Mouse (Mus musculus) thymus, adult 2 months (tissue): ENCODE measurements around the gene Ltbp1. TPM values are rescaled to one million over a fixed set of nuclear protein-coding genes. Genes with fewer than 3 reads are reported as not detected.

ENCODE experiments used
- DNase-seq: peaks from one replicate; pipeline ENCODE4 v3.0.0; 2021
- H3K27ac ChIP-seq: fragments of 200-500 bp; 2 replicates; pipeline ENCODE4 v1.5.1; 2012; ENCODE audit warnings: low read length, control low read depth; ENCODE audit not compliant: control insufficient read depth, insufficient read depth
- H3K27me3 ChIP-seq: fragments of 200-500 bp; 2 replicates; pipeline ENCODE4 v1.6.1; 2012; ENCODE audit warnings: mild to moderate bottlenecking, low read length, moderate library complexity, mixed read lengths; ENCODE audit not compliant: control insufficient read depth, insufficient read depth
- H3K36me3 ChIP-seq: fragments of 200-500 bp; 2 replicates; pipeline ENCODE4 v1.6.1; 2012; ENCODE audit warnings: mild to moderate bottlenecking, low read length, moderate library complexity; ENCODE audit not compliant: control insufficient read depth, insufficient read depth
- H3K4me1 ChIP-seq: fragments of 200-500 bp; replicated peaks from 2 replicates; pipeline ENCODE4 v1.6.1; 2012; ENCODE audit warnings: low read length; ENCODE audit not compliant: control insufficient read depth, insufficient read depth
- H3K4me3 ChIP-seq: fragments of 200-500 bp; 2 replicates; pipeline ENCODE4 v1.5.1; 2012; ENCODE audit warnings: mild to moderate bottlenecking, low read length, control low read depth, moderate library complexity; ENCODE audit not compliant: control insufficient read depth, insufficient read depth
- CTCF ChIP-seq: fragments of 200-500 bp; IDR thresholded peaks from 2 replicates; pipeline ENCODE4 v1.5.1; 2012; ENCODE audit warnings: mild to moderate bottlenecking, control low read depth, low read length, moderate library complexity, borderline replicate concordance; ENCODE audit not compliant: control insufficient read depth, poor library complexity, insufficient read depth; ENCODE audit errors: extremely low read depth
- POLR2A ChIP-seq: fragments of 200-500 bp; IDR thresholded peaks from 2 replicates; pipeline ENCODE4 v1.6.1; 2012; ENCODE audit warnings: mild to moderate bottlenecking, low read length, control low read depth, moderate library complexity; ENCODE audit not compliant: control insufficient read depth, poor library complexity, insufficient read depth; ENCODE audit errors: extremely low read depth
- WGBS: fragments of 180-500 bp; shearing (Covaris S2); methylation state at CpG from one replicate; pipeline ENCODE4 v1.1.7; 2018; 5-methylcytosine and 5-hydroxymethylcytosine counted together
- polyA plus RNA-seq: library from polyadenylated mRNA; depleted of rRNA; stranded (reverse); fragments of >200 nt; gene quantifications from 2 replicates; pipeline ENCODE4 v1.2.3, GENCODE M21; 2012

Gene Ltbp1
- polyA plus RNA-seq, 1 experiment = 4.0 TPM

DNA sequence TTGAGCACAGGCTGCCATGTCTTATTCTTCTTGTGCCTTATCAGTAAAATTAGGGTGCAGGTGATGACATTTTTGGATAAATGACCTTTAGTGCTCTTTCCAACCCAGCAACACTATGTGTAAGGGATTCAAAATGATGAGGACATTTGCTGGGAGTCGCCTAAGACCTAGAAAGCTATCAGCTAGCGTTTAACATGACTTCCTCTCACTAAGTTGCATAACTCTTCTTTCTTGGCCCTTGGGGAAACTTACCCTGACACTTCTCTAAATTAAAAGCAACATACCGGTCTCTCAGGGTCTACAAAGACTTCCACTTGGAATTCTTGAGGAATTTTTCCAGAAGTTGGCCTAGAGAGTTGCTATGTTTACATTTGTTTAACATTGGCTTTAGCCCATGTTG is 348.0 kb downstream of the Ltbp1 start:
- no peaks in the 10 kb centered on the region for H3K27me3 ChIP-seq
- TF ChIP-seq POLR2A (no peak), CTCF (no peak)
- 81% methylated on average over 3 of the region's 3 CpGs for WGBS
- no peak overlapping the region for H3K4me3 ChIP-seq
- no peaks in the 10 kb centered on the region for H3K4me1 ChIP-seq
- no peak for DNase-seq
- H3K36me3 ChIP-seq = no peaks in the 10 kb centered on the region
- H3K27ac ChIP-seq = no peak overlapping the region

DNA sequence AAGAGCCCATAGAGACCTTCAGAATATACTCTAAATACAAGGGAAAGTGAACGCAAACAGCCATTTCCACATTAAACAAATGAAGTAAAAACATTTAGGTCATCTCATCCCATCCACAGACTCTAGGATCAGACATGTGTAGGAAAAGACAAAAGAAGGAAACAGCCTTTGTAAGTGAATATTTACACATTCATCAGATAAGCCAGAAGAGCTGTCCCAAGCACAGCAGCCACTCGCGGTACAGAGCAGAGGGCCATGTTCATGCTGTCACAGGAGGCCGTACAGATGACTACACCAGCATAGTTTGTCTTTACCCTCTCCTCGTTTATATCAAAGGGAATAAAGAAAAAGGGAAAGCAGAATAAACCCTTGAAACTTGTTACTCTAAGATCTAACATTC is 350.1 kb downstream of the Ltbp1 start:
- TF ChIP-seq CTCF = no peak
- no peak for TF ChIP-seq POLR2A
- no peaks in the 10 kb centered on the region for H3K36me3 ChIP-seq
- WGBS = 88% methylated on average over 5 of the region's 5 CpGs

DNA sequence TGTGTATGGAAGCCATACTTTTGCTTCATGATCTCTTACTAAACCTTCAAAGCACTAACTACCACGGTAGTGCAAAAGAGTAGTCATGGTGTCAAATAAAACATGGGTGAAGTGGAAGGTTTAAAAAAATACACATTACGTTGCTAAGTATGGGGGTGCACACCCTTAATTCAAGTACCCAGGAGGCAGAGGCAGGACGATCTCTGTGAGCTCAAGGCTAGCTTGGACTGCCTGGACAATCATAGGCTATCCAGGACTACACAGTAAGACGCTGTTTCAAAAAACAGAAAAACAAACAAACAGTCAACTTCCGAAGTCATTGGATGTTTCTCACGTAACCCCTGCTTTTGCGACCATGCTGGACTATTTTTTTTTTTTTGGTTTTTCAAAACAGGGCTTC is 354.7 kb downstream of the Ltbp1 start:
- TF ChIP-seq POLR2A (no peak), CTCF (no peak)
- Histone ChIP-seq H3K27me3 (no peaks in the 10 kb centered on the region), H3K27ac (no peak overlapping the region), H3K4me3 (no peak overlapping the region), H3K4me1 (no peaks in the 10 kb centered on the region), H3K36me3 (no peaks in the 10 kb centered on the region)
- WGBS = 97% methylated on average over 7 of the region's 7 CpGs
- no peak for DNase-seq

More for the DNA sequence above, 350.1 kb downstream of the Ltbp1 start:
- DNase-seq = no peak
- H3K27ac ChIP-seq = no peak overlapping the region
- H3K4me1 ChIP-seq = no peaks in the 10 kb centered on the region
- H3K4me3 ChIP-seq = no peak overlapping the region
- H3K27me3 ChIP-seq = no peaks in the 10 kb centered on the region

DNA sequence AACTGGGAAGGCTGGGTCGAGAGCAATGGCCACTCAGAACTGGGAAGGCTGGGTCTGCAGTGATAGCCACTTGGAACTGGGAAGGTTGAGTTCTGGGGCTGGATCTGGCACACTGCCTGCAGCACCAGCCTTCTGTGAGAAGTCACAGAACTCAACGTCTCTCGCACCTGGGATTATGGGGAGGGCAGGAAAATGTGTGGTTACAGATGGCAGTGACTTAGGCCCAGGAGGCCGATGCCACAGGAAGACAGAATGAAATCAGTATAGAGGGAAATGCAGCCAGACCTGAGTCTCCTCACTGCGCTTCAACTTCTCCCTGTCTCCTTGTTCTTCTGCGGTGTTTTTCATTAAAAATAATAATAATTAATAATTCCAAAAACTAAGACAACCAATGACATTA is 361.0 kb downstream of the Ltbp1 start:
- H3K36me3 ChIP-seq = no peaks in the 10 kb centered on the region
- DNase-seq = no peak
- 6% methylated on average over 6 of the region's 6 CpGs for WGBS

DNA sequence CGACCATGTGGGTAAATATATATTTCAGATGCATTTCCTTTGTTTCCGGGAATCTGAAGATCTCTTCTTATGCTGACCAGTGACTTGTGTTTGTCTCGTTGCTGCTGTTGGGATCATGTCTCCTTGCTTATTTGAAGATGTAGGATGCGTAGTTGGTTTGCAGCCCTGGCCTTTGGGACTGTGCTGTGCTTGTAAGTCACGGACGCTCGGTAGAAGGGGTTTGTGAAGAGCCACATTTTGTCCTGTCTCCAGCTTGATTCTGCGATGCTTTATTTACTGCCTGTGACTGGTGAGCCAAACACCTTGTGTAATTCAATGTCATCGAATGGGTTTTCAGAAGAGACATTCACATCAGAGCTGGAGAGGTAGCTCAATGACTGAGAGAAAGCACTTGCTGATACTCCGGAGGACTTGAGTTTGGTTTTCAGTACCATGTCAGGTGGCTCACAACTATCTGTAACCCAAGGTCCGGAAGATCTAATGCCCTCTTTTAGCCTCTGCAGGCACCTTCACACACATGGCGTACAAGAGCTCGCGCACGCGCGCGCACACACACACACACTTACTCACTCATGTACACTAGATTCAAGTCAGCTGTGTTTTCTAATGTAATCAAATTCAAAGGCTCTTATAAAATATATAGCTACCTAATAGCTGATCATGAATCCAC is 362.3 kb downstream of the Ltbp1 start:
- 96% methylated on average over 18 of the region's 18 CpGs for WGBS
- Histone ChIP-seq H3K4me3 (no peak overlapping the region), H3K27me3 (no peaks in the 10 kb centered on the region), H3K36me3 (no peaks in the 10 kb centered on the region), H3K4me1 (no peaks in the 10 kb centered on the region; the same call in 1 of the 2 replicates), H3K27ac (no peak overlapping the region)
- no peak for DNase-seq
- TF ChIP-seq POLR2A = no peak
- no peak for TF ChIP-seq CTCF

More for the DNA sequence above, 361.0 kb downstream of the Ltbp1 start:
- TF ChIP-seq CTCF (no peak), POLR2A (no peak)
- H3K27ac ChIP-seq = no peak overlapping the region
- no peaks in the 10 kb centered on the region; the same call in 1 of the 2 replicates for H3K4me1 ChIP-seq
- no peak overlapping the region for H3K4me3 ChIP-seq
- H3K27me3 ChIP-seq = no peaks in the 10 kb centered on the region

DNA sequence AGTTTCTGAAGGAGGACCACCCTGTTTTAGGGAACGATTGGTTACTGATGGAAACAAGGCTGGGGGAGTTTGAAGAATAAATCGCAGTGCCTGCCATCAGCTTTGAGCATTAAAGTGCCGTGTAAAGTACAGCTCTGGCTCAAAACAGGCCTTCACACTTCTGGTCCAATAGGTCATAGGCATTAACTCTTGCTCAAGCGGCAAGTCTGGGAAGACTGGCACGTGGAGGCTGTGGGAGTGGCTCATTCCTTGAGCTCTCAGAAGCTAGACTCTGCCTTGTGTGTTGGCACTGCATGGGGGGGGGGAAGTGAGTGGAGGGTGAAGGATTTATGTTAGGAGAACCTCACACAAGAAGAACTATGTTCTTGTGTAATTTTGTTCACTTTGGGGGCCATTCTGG is 363.2 kb downstream of the Ltbp1 start:
- TF ChIP-seq CTCF (no peak), POLR2A (no peak)
- no peak overlapping the region for H3K27ac ChIP-seq
- no peaks in the 10 kb centered on the region for H3K27me3 ChIP-seq
- WGBS = 96% methylated on average over 5 of the region's 5 CpGs
- no peaks in the 10 kb centered on the region for H3K36me3 ChIP-seq
- no peak for DNase-seq
- H3K4me1 ChIP-seq = no peaks in the 10 kb centered on the region; the same call in 1 of the 2 replicates
- H3K4me3 ChIP-seq = no peak overlapping the region

DNA sequence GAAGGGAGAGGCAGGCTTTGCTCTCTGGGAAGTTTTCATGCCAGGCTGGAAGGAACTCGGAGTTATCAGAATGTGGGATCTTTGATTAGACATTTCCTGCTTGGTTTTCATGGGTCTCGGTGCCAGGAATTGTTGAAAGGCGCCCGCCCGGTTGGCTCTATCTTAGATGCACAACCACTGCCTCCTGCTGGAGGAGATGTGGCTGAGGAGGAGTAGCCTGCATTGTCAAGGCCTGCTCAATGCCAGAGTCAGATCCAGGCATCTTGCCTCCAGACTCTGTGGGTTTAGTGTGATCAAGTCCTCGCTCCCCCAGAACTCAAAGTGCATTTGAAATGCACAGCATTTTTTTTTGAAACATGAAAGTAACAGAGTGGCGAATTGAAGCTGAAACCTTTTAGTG is 364.0 kb downstream of the Ltbp1 start:
- no peaks in the 10 kb centered on the region for H3K27me3 ChIP-seq
- no peaks in the 10 kb centered on the region for H3K36me3 ChIP-seq
- whole genome bisulfite sequencing = 24% methylated on average over 7 of the region's 7 CpGs
- no peak overlapping the region for H3K27ac ChIP-seq
- no peak overlapping the region for H3K4me3 ChIP-seq
- TF ChIP-seq CTCF = no peak
- TF ChIP-seq POLR2A = no peak
- DNase-seq = no peak
- no peaks in the 10 kb centered on the region; the same call in 1 of the 2 replicates for H3K4me1 ChIP-seq

DNA sequence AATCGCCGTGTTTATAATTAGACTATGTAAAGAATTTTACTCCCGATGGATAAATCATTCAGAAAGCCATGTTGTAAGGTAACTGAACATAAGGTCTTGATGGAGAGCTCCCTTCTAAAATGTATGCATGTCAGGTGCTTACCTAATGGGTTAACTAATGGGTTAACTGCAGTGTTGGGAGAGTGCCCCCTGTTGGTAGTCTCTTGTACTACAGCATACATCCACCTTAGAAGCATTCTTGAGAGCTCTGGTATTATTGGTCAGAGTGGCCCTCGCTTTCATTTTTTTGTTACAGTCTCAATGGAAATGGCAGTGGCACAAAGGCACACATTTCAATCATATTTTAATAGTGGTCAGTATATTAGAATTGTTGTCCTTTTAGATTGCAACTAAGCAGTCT is 364.8 kb downstream of the Ltbp1 start:
- 91% methylated on average over 4 of the region's 4 CpGs for WGBS
- Histone ChIP-seq H3K36me3 (no peaks in the 10 kb centered on the region), H3K4me1 (no peaks in the 10 kb centered on the region; the same call in 1 of the 2 replicates), H3K4me3 (no peak overlapping the region), H3K27me3 (no peaks in the 10 kb centered on the region), H3K27ac (no peak overlapping the region)
- peak; percentile 8 for DNase-seq
- no peak for TF ChIP-seq POLR2A
- TF ChIP-seq CTCF = no peak
